Mouse (Mus musculus): ENCODE results near the gene Nfix. TPM values are rescaled to one million over a fixed set of nuclear protein-coding genes. Genes with fewer than 3 reads are reported as not detected.
A peak's percentile ranks its signal among the peaks of the same experiment; 100 is the strongest.

Nfix gene
- polyA plus RNA-seq, 1 experiment: 65.7 TPM

DNA sequence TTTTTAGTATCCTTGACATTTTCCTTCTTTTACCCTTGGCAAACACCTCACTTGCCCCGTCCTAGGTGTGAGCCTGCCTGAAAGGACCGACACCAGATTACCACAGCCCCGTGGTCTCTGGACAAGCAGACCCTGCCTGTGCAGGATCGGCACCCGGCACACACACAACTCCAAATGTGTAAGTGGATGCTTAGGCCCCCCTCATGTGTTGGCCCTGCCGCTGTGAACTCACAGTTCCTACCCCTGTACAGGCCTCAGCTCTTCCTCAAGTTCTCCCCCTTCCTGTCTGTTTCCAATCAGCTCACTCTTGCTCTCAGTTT, 77.7 kb downstream of the Nfix start:
- Histone ChIP-seq H3K4me2 (ENCODE audit: low read depth) (peak overlapping the region; percentile 96), H3K27me3 (ENCODE audit: control insufficient read depth, insufficient read depth, insufficient read length) (no peaks in the 10 kb centered on the region), H3ac (ENCODE audit: control insufficient read depth, insufficient read length) (no peak overlapping the region), H3K4me3 (peak overlapping the region; percentile 11), H3K79me2 (ENCODE audit: control insufficient read depth, insufficient read depth) (peaks cover 12% of the 10 kb centered on the region), H3K36me3 (ENCODE audit: control insufficient read depth, insufficient read depth) (peaks cover 34% of the 10 kb centered on the region)
- TF ChIP-seq E2F4 (IDR thresholded peaks at IDR 0.05; ENCODE audit: insufficient read depth) (no peak), USF1 (IDR thresholded peaks at IDR 0.05; ENCODE audit: low read depth) (no peak), POLR2AphosphoS2 (IDR thresholded peaks at IDR 0.05; ENCODE audit: insufficient read length, low read depth) (no peak), REST (IDR thresholded peaks at IDR 0.05; ENCODE audit: insufficient read depth, insufficient read length) (no peak), TCF12 (IDR thresholded peaks at IDR 0.05; ENCODE audit: insufficient read depth, poor library complexity, severe bottlenecking) (no peak), TCF3 (IDR thresholded peaks at IDR 0.05; ENCODE audit: insufficient read length, low read depth) (no peak), MYOD1 (IDR thresholded peaks at IDR 0.05; ENCODE audit: control insufficient read depth in 1 of 3, insufficient read length in 2 of 3, low read depth in 2 of 3) (no peak), CEBPB (IDR thresholded peaks at IDR 0.05; ENCODE audit: insufficient read depth, poor library complexity, severe bottlenecking) (no peak), MAX (IDR thresholded peaks at IDR 0.05; ENCODE audit: low read depth) (no peak), SRF (IDR thresholded peaks at IDR 0.05; ENCODE audit: control insufficient read depth, insufficient read length, low read depth) (no peak), POLR2A (IDR thresholded peaks at IDR 0.05; ENCODE audit: insufficient read length, low read depth) (no peak), MYOG (IDR thresholded peaks at IDR 0.05; ENCODE audit: control insufficient read depth in 1 of 3, insufficient read depth in 1 of 3, insufficient read length in 2 of 3, low read depth in 2 of 3) (no peak)

DNA sequence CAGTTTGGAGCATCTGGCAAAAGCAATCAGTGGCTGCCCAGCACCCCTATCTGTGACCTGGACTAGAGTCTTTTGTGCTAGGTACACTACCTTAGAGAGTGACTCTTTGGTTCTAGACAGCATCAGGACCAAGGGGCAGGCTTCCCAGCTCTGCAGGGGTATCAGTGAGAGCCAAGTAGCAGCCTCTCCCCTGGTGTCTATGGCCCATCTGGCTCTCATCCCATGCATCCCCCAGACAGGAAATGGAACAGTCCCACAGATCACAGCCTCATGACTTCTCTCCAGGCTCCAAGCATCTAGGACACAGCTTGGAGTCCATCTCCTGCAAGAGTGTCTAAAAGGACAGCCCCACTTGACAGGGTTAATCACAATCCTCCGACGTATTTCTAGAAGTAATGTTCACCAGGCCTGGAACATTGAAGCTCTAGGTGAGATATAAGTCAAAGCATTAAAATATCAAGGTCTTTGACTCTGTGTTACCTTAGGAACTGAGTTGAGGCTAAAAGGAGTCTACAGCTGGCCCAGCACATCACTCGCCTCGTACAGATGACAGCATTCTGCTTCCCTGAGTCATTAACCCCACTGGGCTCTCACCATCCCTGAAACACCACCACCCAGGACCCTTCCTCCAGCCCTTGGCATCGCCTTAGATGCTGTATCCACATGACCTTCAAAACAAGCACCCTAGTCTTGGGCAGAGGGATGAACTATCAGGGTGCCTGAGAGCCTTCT, 81.0 kb downstream of the Nfix start:
- Histone ChIP-seq H3K4me3 (no peak overlapping the region), H3K27me3 (ENCODE audit: control insufficient read depth, insufficient read depth, insufficient read length) (no peaks in the 10 kb centered on the region), H3K79me2 (ENCODE audit: control insufficient read depth, insufficient read depth) (peaks cover 6% of the 10 kb centered on the region), H3K36me3 (ENCODE audit: control insufficient read depth, insufficient read depth) (peaks cover 27% of the 10 kb centered on the region), H3ac (ENCODE audit: control insufficient read depth, insufficient read length) (no peak overlapping the region), H3K4me2 (ENCODE audit: low read depth) (peak overlapping the region; percentile 21)
- TF ChIP-seq MYOD1 (IDR thresholded peaks at IDR 0.05; ENCODE audit: control insufficient read depth in 1 of 3, insufficient read length in 2 of 3, low read depth in 2 of 3): peak; percentile 82 to 97 (median 84)
- peak; percentile 5 for TF ChIP-seq TCF12 (IDR thresholded peaks at IDR 0.05; ENCODE audit: insufficient read depth, poor library complexity, severe bottlenecking)
- no peak for TF ChIP-seq TCF3 (IDR thresholded peaks at IDR 0.05; ENCODE audit: insufficient read length, low read depth)
- TF ChIP-seq MYOG (IDR thresholded peaks at IDR 0.05; ENCODE audit: control insufficient read depth in 1 of 3, insufficient read depth in 1 of 3, insufficient read length in 2 of 3, low read depth in 2 of 3): peak in 1 of 3 experiments; percentile 36

DNA sequence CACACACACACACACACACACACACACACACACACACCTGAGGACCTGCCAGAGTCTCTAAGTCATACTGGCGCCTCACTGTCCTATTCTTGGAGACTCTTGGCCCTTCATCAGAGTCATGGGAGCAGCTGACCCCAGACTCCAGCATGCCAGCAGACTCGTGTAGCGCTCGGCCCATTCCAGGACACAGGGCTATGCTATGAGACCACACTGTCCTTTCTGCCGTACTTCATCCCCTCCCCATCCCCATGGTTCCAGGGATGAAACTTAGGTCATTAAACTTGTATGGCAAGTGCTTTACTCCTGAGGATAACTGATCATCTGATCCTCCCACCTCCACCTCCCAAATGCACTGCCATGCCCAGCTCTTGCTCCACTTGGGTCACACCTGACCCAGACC, 81.7 kb downstream of the Nfix start:
- Histone ChIP-seq H3ac (ENCODE audit: control insufficient read depth, insufficient read length) (no peak overlapping the region), H3K27me3 (ENCODE audit: control insufficient read depth, insufficient read depth, insufficient read length) (no peaks in the 10 kb centered on the region), H3K36me3 (ENCODE audit: control insufficient read depth, insufficient read depth) (peaks cover 28% of the 10 kb centered on the region), H3K4me3 (no peak overlapping the region), H3K4me2 (ENCODE audit: low read depth) (peak overlapping the region; percentile 21), H3K79me2 (ENCODE audit: control insufficient read depth, insufficient read depth) (no peaks in the 10 kb centered on the region)
- TF ChIP-seq TCF3 (IDR thresholded peaks at IDR 0.05; ENCODE audit: insufficient read length, low read depth): no peak
- no peak for TF ChIP-seq MYOG (IDR thresholded peaks at IDR 0.05; ENCODE audit: control insufficient read depth in 1 of 3, insufficient read depth in 1 of 3, insufficient read length in 2 of 3, low read depth in 2 of 3)
- no peak for TF ChIP-seq CEBPB (IDR thresholded peaks at IDR 0.05; ENCODE audit: insufficient read depth, poor library complexity, severe bottlenecking)

DNA sequence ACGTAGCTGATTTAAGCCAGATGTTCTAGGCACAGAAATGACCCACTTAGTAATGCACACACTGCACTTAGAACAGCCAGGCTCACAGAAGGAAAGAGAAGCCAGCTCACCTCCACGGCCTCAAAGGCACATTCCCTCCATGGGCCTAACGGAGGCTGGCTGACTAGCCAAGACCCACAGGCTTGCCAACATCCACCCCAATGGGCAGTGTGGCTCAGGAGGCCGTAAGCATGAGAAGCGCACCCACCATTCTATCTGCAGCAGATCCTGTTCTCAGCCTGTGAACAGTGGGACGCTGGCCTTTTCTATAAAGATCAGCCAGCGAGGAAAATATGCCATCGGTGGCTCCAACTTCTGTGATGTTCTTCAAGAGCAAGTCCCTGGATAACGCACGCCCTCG, 83.4 kb downstream of the Nfix start:
- no peak for TF ChIP-seq TCF3 (IDR thresholded peaks at IDR 0.05; ENCODE audit: insufficient read length, low read depth)
- TF ChIP-seq TCF12 (IDR thresholded peaks at IDR 0.05; ENCODE audit: insufficient read depth, poor library complexity, severe bottlenecking): no peak
- TF ChIP-seq SRF (IDR thresholded peaks at IDR 0.05; ENCODE audit: control insufficient read depth, insufficient read length, low read depth): no peak
- no peak for TF ChIP-seq MYOG (IDR thresholded peaks at IDR 0.05; ENCODE audit: control insufficient read depth in 1 of 3, insufficient read depth in 1 of 3, insufficient read length in 2 of 3, low read depth in 2 of 3)
- no peak for TF ChIP-seq CEBPB (IDR thresholded peaks at IDR 0.05; ENCODE audit: insufficient read depth, poor library complexity, severe bottlenecking)
- no peak for TF ChIP-seq MYOD1 (IDR thresholded peaks at IDR 0.05; ENCODE audit: control insufficient read depth in 1 of 3, insufficient read length in 2 of 3, low read depth in 2 of 3)
- no peak for TF ChIP-seq REST (IDR thresholded peaks at IDR 0.05; ENCODE audit: insufficient read depth, insufficient read length)
- TF ChIP-seq USF1 (IDR thresholded peaks at IDR 0.05; ENCODE audit: low read depth): no peak
- TF ChIP-seq E2F4 (IDR thresholded peaks at IDR 0.05; ENCODE audit: insufficient read depth): no peak
- Histone ChIP-seq H3K4me3 (no peak overlapping the region), H3K27me3 (ENCODE audit: control insufficient read depth, insufficient read depth, insufficient read length) (no peaks in the 10 kb centered on the region), H3ac (ENCODE audit: control insufficient read depth, insufficient read length) (no peak overlapping the region), H3K79me2 (ENCODE audit: control insufficient read depth, insufficient read depth) (no peaks in the 10 kb centered on the region), H3K4me2 (ENCODE audit: low read depth) (no peak overlapping the region), H3K36me3 (ENCODE audit: control insufficient read depth, insufficient read depth) (peaks cover 27% of the 10 kb centered on the region)

DNA sequence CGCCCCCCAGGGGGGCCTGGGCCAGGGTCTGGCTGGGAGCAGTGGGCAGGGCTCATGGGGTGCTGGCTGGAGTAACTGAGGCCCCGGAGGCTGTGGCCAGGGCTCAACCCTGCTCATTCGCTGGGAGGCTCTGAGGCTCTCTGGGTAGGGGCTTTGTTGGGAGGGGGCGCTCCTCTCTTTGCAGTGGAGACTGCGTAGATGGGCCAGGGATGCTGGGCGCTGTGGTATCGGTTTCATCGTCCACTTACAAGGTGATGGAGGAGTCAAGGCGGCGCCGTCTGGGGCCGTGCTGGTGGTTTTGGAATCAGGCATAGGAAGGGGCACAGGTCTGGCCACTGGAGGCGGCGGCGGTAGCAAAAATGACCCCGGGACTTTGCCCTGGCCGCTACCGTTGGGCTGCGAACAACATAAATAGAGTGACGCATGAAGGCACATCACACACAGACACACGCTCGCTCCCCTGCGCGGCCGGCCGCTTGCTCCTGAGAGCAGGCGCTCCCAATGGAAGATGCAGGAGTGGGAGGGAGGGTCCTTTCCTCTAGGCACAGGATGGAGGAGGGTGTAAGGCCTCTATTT, 84.2 kb downstream of the Nfix start:
- Histone ChIP-seq H3K4me2 (ENCODE audit: low read depth) (no peak overlapping the region), H3K79me2 (ENCODE audit: control insufficient read depth, insufficient read depth) (no peaks in the 10 kb centered on the region), H3K27me3 (ENCODE audit: control insufficient read depth, insufficient read depth, insufficient read length) (no peaks in the 10 kb centered on the region), H3K36me3 (ENCODE audit: control insufficient read depth, insufficient read depth) (peaks cover 21% of the 10 kb centered on the region), H3ac (ENCODE audit: control insufficient read depth, insufficient read length) (no peak overlapping the region), H3K4me3 (no peak overlapping the region)
- TF ChIP-seq REST (IDR thresholded peaks at IDR 0.05; ENCODE audit: insufficient read depth, insufficient read length) (no peak), TCF12 (IDR thresholded peaks at IDR 0.05; ENCODE audit: insufficient read depth, poor library complexity, severe bottlenecking) (no peak), SRF (IDR thresholded peaks at IDR 0.05; ENCODE audit: control insufficient read depth, insufficient read length, low read depth) (no peak), USF1 (IDR thresholded peaks at IDR 0.05; ENCODE audit: low read depth) (no peak), MYOG (IDR thresholded peaks at IDR 0.05; ENCODE audit: control insufficient read depth in 1 of 3, insufficient read depth in 1 of 3, insufficient read length in 2 of 3, low read depth in 2 of 3) (no peak), POLR2AphosphoS2 (IDR thresholded peaks at IDR 0.05; ENCODE audit: insufficient read length, low read depth) (no peak), CEBPB (IDR thresholded peaks at IDR 0.05; ENCODE audit: insufficient read depth, poor library complexity, severe bottlenecking) (no peak), TCF3 (IDR thresholded peaks at IDR 0.05; ENCODE audit: insufficient read length, low read depth) (no peak), MYOD1 (IDR thresholded peaks at IDR 0.05; ENCODE audit: control insufficient read depth in 1 of 3, insufficient read length in 2 of 3, low read depth in 2 of 3) (no peak), POLR2A (IDR thresholded peaks at IDR 0.05; ENCODE audit: insufficient read length, low read depth) (no peak), E2F4 (IDR thresholded peaks at IDR 0.05; ENCODE audit: insufficient read depth) (no peak), MAX (IDR thresholded peaks at IDR 0.05; ENCODE audit: low read depth) (no peak)

All from myocyte (in vitro differentiated cells).